Mouse (Mus musculus) ES-E14 (cell line): ENCODE measurements at regions not wholly inside any gene's neighbourhood (a gene's known extent, or its start where the extent isn't known, plus 50 kb on each side); places are given as distances from the start of the nearest gene placed in this dataset.

Experiments used
- HCFC1 ChIP-seq: IDR thresholded peaks from 2 replicates; pipeline ENCODE4 v1.6.1; 2012; ENCODE audit warnings: low read length, inconsistent platforms, borderline replicate concordance; ENCODE audit not compliant: insufficient read depth
- MAFK ChIP-seq: IDR thresholded peaks from 2 replicates; pipeline ENCODE4 v1.6.1; 2014; ENCODE audit warnings: mild to moderate bottlenecking, low read depth, low read length, inconsistent platforms; ENCODE audit not compliant: insufficient read depth
- ZC3H11A ChIP-seq: IDR thresholded peaks from 2 replicates; pipeline ENCODE4 v1.6.1; 2012; ENCODE audit warnings: low read depth, mild to moderate bottlenecking, inconsistent platforms, low read length, borderline replicate concordance

- TF ChIP-seq ZC3H11A (no peak), MAFK (no peak), HCFC1 (no peak)
These were observed 811.0 kb upstream of the Sox9 start for GRCm38 (mm10) chr11:111971001-111971400.
